Mouse (Mus musculus) forebrain, embryonic 14.5 days (tissue): ENCODE results near the gene Hdx. TPM values are rescaled to one million over a fixed set of nuclear protein-coding genes. Genes with fewer than 3 reads are reported as not detected.

Experiments
- ATAC-seq: fragments of 200-750 bp; cut with Nextera tagmentation; 2 replicates; pipeline ENCODE4 v1.8.0; 2017; ENCODE audit warnings: mild to moderate bottlenecking, moderate library complexity
- DNase-seq: peaks from one replicate; pipeline ENCODE4 v3.0.0-alpha.2; 2015; ENCODE audit warnings: low spot score
- H3K27ac ChIP-seq: fragments of 300-500 bp; sonication (generic); 2 replicates; pipeline ENCODE4 v1.5.1; 2014; ENCODE audit warnings: low read depth, mild to moderate bottlenecking, control low read depth, low read length, moderate library complexity
- H3K27me3 ChIP-seq: fragments of 300-500 bp; sonication (generic); replicated peaks from 2 replicates; pipeline ENCODE4 v1.6.1; 2014; ENCODE audit warnings: low read length, control low read depth, mixed read lengths; ENCODE audit not compliant: control insufficient read depth, insufficient read depth
- H3K36me3 ChIP-seq: fragments of 300-500 bp; sonication (generic); 2 replicates; pipeline ENCODE4 v1.6.1; 2014; ENCODE audit warnings: low read length, control low read depth; ENCODE audit not compliant: control insufficient read depth, insufficient read depth
- H3K4me1 ChIP-seq: fragments of 300-500 bp; sonication (generic); 2 replicates; pipeline ENCODE4 v1.6.1; 2014; ENCODE audit warnings: antibody characterized with exemption, low read length, control low read depth; ENCODE audit not compliant: control insufficient read depth, insufficient read depth
- H3K4me2 ChIP-seq: fragments of 300-500 bp; sonication (generic); 2 replicates; pipeline ENCODE4 v1.6.1; 2014; ENCODE audit warnings: mild to moderate bottlenecking, control low read depth, low read length
- H3K4me3 ChIP-seq: fragments of 300-500 bp; sonication (generic); 2 replicates; pipeline ENCODE4 v1.5.1; 2014; ENCODE audit warnings: low read depth, low read length, control low read depth
- H3K9ac ChIP-seq: fragments of 300-500 bp; sonication (generic); 2 replicates; pipeline ENCODE4 v1.6.1; 2014; ENCODE audit warnings: mild to moderate bottlenecking, low read length, control low read depth, moderate library complexity
- H3K9me3 ChIP-seq: fragments of 300-500 bp; sonication (generic); replicated peaks from 2 replicates; pipeline ENCODE4 v1.6.1; 2016; ENCODE audit warnings: low read length, control low read depth, mixed read lengths; ENCODE audit not compliant: control insufficient read depth
- WGBS: fragments of 180-500 bp; shearing (Covaris S2); extraction: QIAGEN DNeasy Blood & Tissue Kit; methylation state at CpG from one replicate; pipeline ENCODE4 v1.1.7; 2014; 5-methylcytosine and 5-hydroxymethylcytosine counted together
- polyA plus RNA-seq: library from polyadenylated mRNA; unstranded; fragments of >200 nt; fragmentation: Nextera tagmentation; extraction: Ambion mirVana; gene quantifications from 2 replicates; pipeline ENCODE4 v1.2.1, GENCODE M21; 2014

Hdx gene
- polyA plus RNA-seq, 1 experiment from 2014 or later, result 1.4 TPM

GRCm38 (mm10) chrX:111577044-111577443 is 119.8 kb downstream of the Hdx start:
- Histone ChIP-seq H3K9ac (no peak overlapping the region), H3K4me1 (no peaks in the 10 kb centered on the region), H3K4me2 (no peak overlapping the region), H3K4me3 (no peak overlapping the region), H3K9me3 (no peaks in the 10 kb centered on the region), H3K36me3 (no peaks in the 10 kb centered on the region), H3K27me3 (no peaks in the 10 kb centered on the region), H3K27ac (no peak overlapping the region)
- ATAC-seq (no peak), DNase-seq (no peak)
- WGBS, result 81% methylated on average over 2 of the region's 2 CpGs

- H3K4me3 ChIP-seq, result no peak within 1 kb of the TSS
- no peak within 1 kb of the TSS for H3K4me2 ChIP-seq
- no peak within 1 kb of the TSS for H3K27ac ChIP-seq
- H3K4me1 ChIP-seq, result no peaks in the 10 kb centered on the region
- no peaks in the 10 kb centered on the region for H3K36me3 ChIP-seq
- H3K27me3 ChIP-seq, result no peaks in the 10 kb centered on the region
- 81% methylated on average over 10 of the region's 10 CpGs for WGBS
- DNase-seq (no peak), ATAC-seq (no peak)
- H3K9me3 ChIP-seq, result no peaks in the 10 kb centered on the region
- no peak within 1 kb of the TSS for H3K9ac ChIP-seq
Observed at GRCm38 (mm10) chrX:111537859-111538258, 159.0 kb downstream of the Hdx start, which contains the start of gene Rps6ka6. Gene Rps6ka6 (minus strand): TSS chrX:111537959.

Other genes starting within 250 kb of the Hdx start
- gene Rps6ka6, start 159.1 kb downstream of the Hdx start, polyA plus RNA-seq, result 40.4 and 41.7 TPM in 2 replicates
- 0.57 and 0.93 TPM in 2 replicates for gene Gm45194, start 194.3 kb upstream of the Hdx start, polyA plus RNA-seq